Mouse (Mus musculus) spleen, adult 2 months (tissue): ENCODE data around the gene Bcar3. TPM values are rescaled to one million over a fixed set of nuclear protein-coding genes. Genes with fewer than 3 reads are reported as not detected.

ENCODE experiments used
- DNase-seq, 2 experiments: peaks; one replicate each; pipeline versions ENCODE4 v3.0.0 to v3.0.0-alpha.2; 2012 to 2021; ENCODE audit warnings: low spot score in 2 of 2, low read depth in 1 of 2
- H3K27ac ChIP-seq: fragments of 200-500 bp; 2 replicates; pipeline ENCODE4 v1.5.1; 2012; ENCODE audit warnings: low read length, inconsistent platforms; ENCODE audit not compliant: insufficient read depth
- H3K27me3 ChIP-seq: fragments of 200-500 bp; 2 replicates; pipeline ENCODE4 v1.6.1; 2012; ENCODE audit warnings: mild to moderate bottlenecking, moderate library complexity, low read length, inconsistent platforms; ENCODE audit not compliant: control insufficient read depth, insufficient read depth
- H3K36me3 ChIP-seq: fragments of 200-500 bp; 2 replicates; pipeline ENCODE4 v1.6.1; 2012; ENCODE audit warnings: mild to moderate bottlenecking, low read length, inconsistent platforms; ENCODE audit not compliant: control insufficient read depth, insufficient read depth
- H3K4me1 ChIP-seq: fragments of 200-500 bp; 2 replicates; pipeline ENCODE4 v1.6.1; 2011; ENCODE audit warnings: inconsistent platforms; ENCODE audit not compliant: control insufficient read depth, insufficient read depth, insufficient read length
- H3K4me3 ChIP-seq: fragments of 200-500 bp; 2 replicates; pipeline ENCODE4 v1.5.1; 2011; ENCODE audit warnings: mild to moderate bottlenecking, inconsistent platforms; ENCODE audit not compliant: insufficient read depth, insufficient read length; ENCODE audit errors: extremely low read depth
- CTCF ChIP-seq: fragments of 200-500 bp; IDR thresholded peaks from 2 replicates; pipeline ENCODE4 v1.5.1; 2011; ENCODE audit warnings: mild to moderate bottlenecking, inconsistent platforms; ENCODE audit not compliant: insufficient read depth, insufficient read length, insufficient replicate concordance; ENCODE audit errors: extremely low read depth
- POLR2A ChIP-seq: fragments of 200-500 bp; IDR thresholded peaks from 2 replicates; pipeline ENCODE4 v1.6.1; 2011; ENCODE audit warnings: low read depth, low read length, inconsistent platforms
- WGBS: fragments of 180-500 bp; shearing (Covaris S2); methylation state at CpG from one replicate; pipeline ENCODE4 v1.1.7; 2018; 5-methylcytosine and 5-hydroxymethylcytosine counted together
- polyA plus RNA-seq: library from polyadenylated mRNA; depleted of rRNA; stranded (reverse); fragments of >200 nt; gene quantifications from 2 replicates; pipeline ENCODE4 v1.2.3, GENCODE M21; 2012

The Bcar3 gene
- polyA plus RNA-seq, 1 experiment = 54.4 TPM

DNA sequence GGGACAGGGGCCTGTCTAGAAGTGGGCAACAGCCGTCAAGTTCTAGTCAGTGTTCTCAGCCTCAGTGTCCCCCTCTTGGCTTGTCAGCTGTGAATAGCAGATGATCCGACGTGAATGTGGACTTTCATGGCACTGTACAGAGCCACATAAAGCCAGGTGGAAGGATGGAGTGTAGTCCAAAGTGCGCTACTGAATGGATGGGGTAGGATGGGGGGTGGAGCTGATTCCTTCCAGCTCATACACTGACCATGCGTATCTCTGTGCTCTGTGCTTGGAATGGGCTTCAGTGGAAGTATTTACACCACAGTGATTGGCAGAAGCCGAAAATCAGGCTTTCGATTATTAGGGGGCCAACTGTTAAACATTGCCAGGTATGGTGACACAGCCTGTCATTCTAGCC lies 45.0 kb downstream of the Bcar3 start:
- TF ChIP-seq CTCF (no peak), POLR2A (no peak)
- H3K4me1 ChIP-seq = peaks cover 5% of the 10 kb centered on the region; the same call in 1 of the 2 replicates
- H3K4me3 ChIP-seq = no peak overlapping the region
- DNase-seq = no peak
- no peak overlapping the region for H3K27ac ChIP-seq
- no peaks in the 10 kb centered on the region for H3K36me3 ChIP-seq
- H3K27me3 ChIP-seq = no peaks in the 10 kb centered on the region
- WGBS = 92% methylated on average over 7 of the region's 7 CpGs

DNA sequence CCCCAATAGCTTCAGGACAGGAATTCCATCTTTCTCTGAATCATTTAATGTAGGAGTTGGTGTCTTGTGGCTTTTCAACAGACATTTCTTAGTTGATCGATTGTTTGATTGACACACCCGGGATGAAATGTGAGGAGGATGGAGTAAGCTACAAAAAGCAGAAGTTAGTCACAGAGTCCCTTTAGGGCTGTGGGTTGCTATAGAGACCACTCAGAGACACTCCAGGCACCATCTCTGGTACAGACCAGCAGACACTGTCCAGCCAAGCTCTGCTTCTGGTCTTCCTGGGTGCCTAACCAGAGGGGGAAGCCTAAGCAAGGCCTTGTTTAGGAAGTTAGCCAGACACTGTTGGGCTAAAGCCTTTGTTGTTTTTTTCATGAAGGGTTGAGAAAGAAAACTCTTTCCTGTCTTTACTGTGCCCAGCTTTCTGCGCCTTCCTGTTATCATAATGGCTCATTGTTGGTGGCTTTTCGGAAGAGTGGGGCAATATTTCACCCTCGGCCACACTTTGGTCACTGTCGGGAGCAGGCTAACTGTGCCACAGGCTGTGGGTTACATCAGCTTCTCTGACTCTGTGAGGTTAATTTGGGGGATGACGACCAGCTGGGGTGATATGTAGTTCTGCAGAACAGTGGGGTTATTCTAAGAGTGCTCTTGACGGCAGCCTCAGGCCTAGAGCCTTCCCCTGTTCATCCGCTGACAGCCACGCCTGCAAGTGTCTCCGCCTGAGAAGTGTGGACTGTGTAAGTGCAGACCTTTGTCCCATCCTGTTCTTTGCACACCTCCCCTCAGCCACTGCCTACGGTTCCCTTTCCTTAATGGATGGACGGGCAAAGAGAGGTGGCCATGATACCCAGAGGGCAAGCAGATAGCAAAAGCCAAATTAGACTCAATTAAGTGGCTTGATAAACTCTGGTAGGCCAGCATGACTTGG lies 46.5 kb downstream of the Bcar3 start:
- Histone ChIP-seq H3K36me3 (no peaks in the 10 kb centered on the region), H3K4me3 (no peak overlapping the region), H3K27ac (0 out of 2 replicates have a peak overlapping the region, but pooled peaks have one; percentile 31), H3K4me1 (peaks cover 5% of the 10 kb centered on the region; the same call in 1 of the 2 replicates), H3K27me3 (no peaks in the 10 kb centered on the region)
- WGBS = 49% methylated on average over 13 of the region's 13 CpGs
- TF ChIP-seq CTCF = no peak
- no peak for TF ChIP-seq POLR2A
- DNase-seq = peak in 1 of 2 experiments; percentile 25

DNA sequence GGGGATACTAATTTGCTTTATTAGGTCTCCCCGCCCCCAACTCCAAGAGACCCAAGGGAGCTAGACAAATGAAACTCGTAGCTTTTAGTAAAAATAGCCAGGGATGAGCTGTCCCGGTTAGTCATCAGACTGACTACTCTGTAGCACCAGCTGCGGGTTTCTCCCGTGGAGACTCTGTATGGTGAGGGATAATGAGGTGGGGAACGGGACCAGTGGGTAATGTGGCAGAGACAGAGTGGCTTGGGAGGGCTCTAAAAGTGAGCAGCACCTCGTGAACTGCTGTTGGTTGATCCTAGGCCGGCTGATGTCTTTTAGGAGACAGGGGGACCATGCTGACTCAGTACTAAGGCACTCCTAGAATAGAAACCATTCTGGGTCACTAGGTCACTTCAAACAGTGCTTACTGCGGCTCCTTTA lies 49.5 kb downstream of the Bcar3 start:
- peaks cover 5% of the 10 kb centered on the region; the same call in 1 of the 2 replicates for H3K4me1 ChIP-seq
- H3K36me3 ChIP-seq = no peaks in the 10 kb centered on the region
- no peak for DNase-seq
- no peak overlapping the region for H3K4me3 ChIP-seq
- TF ChIP-seq CTCF (no peak), POLR2A (no peak)
- no peak overlapping the region for H3K27ac ChIP-seq
- no peaks in the 10 kb centered on the region for H3K27me3 ChIP-seq
- WGBS = 80% methylated on average over 9 of the region's 9 CpGs

DNA sequence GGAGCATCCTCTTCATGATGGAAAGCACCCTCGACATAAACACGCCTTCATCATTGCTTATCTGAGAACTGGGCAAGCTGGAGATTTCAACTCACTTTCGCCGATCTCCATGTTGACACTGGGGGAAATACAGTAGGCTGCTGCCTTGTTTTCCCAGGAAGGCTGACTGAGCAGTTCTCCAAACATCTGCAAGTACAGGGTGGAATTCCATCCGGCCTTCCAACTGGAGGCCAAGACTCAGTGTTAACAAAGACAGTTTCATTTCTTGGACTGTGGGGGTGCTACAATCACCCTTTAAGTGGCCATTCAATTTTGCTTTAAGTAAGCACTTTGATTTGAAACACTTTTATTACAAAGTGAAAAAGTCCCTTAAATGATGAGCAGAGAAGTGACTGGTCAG lies 50.4 kb downstream of the Bcar3 start:
- no peaks in the 10 kb centered on the region for H3K36me3 ChIP-seq
- TF ChIP-seq POLR2A = no peak
- TF ChIP-seq CTCF = no peak
- no peak overlapping the region for H3K4me3 ChIP-seq
- 85% methylated on average over 5 of the region's 5 CpGs for WGBS
- H3K4me1 ChIP-seq = peaks cover 5% of the 10 kb centered on the region; the same call in 1 of the 2 replicates
- H3K27me3 ChIP-seq = no peaks in the 10 kb centered on the region
- H3K27ac ChIP-seq = no peak overlapping the region
- no peak for DNase-seq

DNA sequence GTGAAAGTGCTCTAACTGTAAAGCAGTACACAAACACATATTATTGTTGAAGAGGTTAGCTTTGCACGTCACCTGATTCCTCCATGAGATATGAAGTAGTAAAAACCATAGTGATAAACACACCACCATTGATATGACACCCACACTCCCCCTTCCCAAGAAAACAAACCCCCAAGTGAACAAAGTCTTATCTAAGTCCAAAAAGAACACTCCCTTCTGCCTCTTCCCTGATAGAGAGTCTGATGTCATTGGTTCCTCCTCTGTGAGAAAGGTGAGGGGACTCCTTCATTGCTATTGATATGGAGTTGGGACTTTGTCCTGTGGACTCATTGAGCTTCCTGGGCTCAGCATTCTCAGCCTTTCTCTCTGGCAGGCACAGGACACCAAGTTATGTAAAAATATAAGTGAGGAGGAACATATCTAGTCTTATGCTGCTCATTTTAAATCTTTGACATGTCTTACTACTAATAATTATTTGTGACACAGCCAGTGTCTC lies 52.1 kb downstream of the Bcar3 start:
- Histone ChIP-seq H3K4me1 (no peaks in the 10 kb centered on the region), H3K27ac (no peak overlapping the region), H3K27me3 (no peaks in the 10 kb centered on the region), H3K36me3 (no peaks in the 10 kb centered on the region), H3K4me3 (no peak overlapping the region)
- WGBS = 93% methylated on average over 1 of the region's 1 CpGs
- DNase-seq = no peak
- TF ChIP-seq CTCF = no peak
- TF ChIP-seq POLR2A = no peak

DNA sequence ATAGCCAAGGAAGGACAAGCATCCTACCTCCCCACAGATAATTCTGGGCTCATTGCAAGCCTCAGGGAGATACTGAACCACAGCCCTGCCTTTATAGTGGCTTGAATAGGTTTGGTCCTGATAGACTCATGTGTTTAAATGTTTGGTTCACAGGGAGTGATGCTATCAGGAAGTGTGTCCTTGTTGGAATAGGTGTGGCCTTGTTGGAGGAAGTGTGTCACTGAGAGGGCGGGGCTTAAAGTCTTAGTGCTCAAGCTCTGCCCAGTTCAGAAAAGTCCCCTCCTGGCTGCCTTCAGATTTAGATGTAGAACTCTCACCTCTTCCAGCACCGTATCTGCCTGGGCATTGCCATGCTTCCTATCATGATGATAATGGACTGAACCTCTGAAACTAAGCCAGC lies 52.7 kb downstream of the Bcar3 start:
- no peaks in the 10 kb centered on the region for H3K4me1 ChIP-seq
- H3K27ac ChIP-seq = no peak overlapping the region
- TF ChIP-seq CTCF = no peak
- no peaks in the 10 kb centered on the region for H3K36me3 ChIP-seq
- no peak for DNase-seq
- 92% methylated on average over 2 of the region's 2 CpGs for WGBS
- H3K4me3 ChIP-seq = no peak overlapping the region
- no peaks in the 10 kb centered on the region for H3K27me3 ChIP-seq

DNA sequence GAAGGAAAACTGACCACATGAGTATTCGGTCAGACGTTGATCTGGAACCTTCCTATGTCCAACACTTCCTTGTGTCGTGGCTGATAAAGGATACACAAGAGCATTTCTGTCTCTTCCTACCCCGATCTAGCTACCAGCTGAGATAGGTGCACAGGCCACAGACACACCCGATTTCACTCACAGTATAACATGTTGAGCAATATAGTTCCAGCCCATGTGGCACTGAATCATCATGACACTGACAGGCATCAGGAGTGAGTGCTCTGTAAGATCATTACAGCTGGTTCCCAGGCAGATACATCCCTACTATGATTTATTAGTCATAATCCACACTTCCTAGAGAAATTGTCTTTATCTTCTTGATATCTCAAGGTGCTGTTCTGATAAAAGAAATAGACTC lies 54.7 kb downstream of the Bcar3 start:
- no peak overlapping the region for H3K4me3 ChIP-seq
- H3K27ac ChIP-seq = no peak overlapping the region
- no peaks in the 10 kb centered on the region for H3K27me3 ChIP-seq
- TF ChIP-seq CTCF = no peak
- H3K4me1 ChIP-seq = no peaks in the 10 kb centered on the region
- no peaks in the 10 kb centered on the region for H3K36me3 ChIP-seq
- DNase-seq = no peak
- WGBS = 79% methylated on average over 5 of the region's 5 CpGs
